ENCODE assay signal across 8 mouse cellular contexts in the genomic region with DNA sequence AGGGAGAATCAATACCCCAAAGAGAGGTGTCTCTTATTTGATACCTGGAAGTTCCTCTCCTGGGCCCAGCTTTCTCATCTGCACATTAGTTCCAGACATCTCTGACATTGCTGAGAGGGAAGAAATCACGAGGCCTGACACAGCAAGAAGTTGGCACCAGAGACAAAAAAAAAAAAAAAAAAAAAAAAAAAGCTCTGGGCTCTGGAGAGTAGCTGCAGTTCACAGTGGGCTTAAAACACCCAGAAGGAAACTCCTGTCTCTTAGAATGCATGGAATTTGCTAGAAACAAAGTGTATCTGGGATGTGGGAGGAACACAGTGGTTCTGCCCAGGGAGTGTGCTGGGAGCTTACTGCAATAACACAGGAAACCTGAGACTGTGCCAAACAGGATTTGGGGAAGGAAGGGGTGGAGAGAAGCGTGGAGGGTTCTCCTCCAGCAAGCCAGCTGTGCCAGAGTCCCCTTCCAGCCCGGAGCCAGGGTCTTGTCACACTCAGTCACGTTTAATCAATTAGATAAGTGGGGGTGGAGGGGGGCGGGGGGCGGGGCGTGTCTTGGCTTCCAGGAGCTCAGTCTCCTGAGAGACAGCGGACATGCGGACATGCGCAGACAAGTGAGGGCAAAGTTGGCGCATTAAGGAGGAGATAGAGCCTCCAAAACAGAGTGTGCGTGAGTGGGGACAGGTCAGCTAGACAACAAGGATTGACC.
A peak's percentile ranks its signal among the peaks of the same experiment; 100 is the strongest.
DNase-seq lines count a peak whose midpoint lies in the region; ATAC-seq and TF ChIP-seq lines count a peak whose summit lies in the region.

No protein-coding gene starts in this region.

- no peaks in the 10 kb centered on the region for H3K9me3 ChIP-seq in hindbrain, embryonic 12.5 days (replicated peaks)
- no peaks in the 10 kb centered on the region for H3K9me3 ChIP-seq in limb, embryonic 12.5 days
- H3K9me3 ChIP-seq in midbrain, embryonic 12.5 days, result no peaks in the 10 kb centered on the region

- no peak overlapping the region for H3K9ac ChIP-seq in hindbrain, embryonic 12.5 days
- H3K9ac ChIP-seq in limb, embryonic 12.5 days (replicated peaks), result 0 out of 2 replicates have a peak overlapping the region, but pooled peaks have one; percentile 18
- no peak overlapping the region for H3K9ac ChIP-seq in midbrain, embryonic 12.5 days (replicated peaks)

- H3K4me2 ChIP-seq in hindbrain, embryonic 12.5 days (replicated peaks), result peak overlapping the region; percentile 29
- peak overlapping the region; percentile 43 for H3K4me2 ChIP-seq in limb, embryonic 12.5 days
- peak overlapping the region; percentile 27 for H3K4me2 ChIP-seq in midbrain, embryonic 12.5 days (replicated peaks)

- DNase-seq in cerebellum, postnatal 10 days, result peak; percentile 69 to 76
- no peak for DNase-seq in cerebellum, adult 9-10 months
- peak; percentile 91 for DNase-seq in brain, adult 2 months (ENCODE audit: low read depth, low spot score)
- DNase-seq in gastrocnemius, adult 2 months, result peak; percentile 74
- DNase-seq in urinary bladder, postnatal 36 days (ENCODE audit: low spot score in 2 of 2), result peak; percentile 51 to 77

- peaks cover 23% of the 10 kb centered on the region for H3K4me1 ChIP-seq in hindbrain, embryonic 12.5 days
- peaks cover 35% of the 10 kb centered on the region for H3K4me1 ChIP-seq in limb, embryonic 12.5 days (replicated peaks)
- H3K4me1 ChIP-seq in midbrain, embryonic 12.5 days, result peaks cover 29% of the 10 kb centered on the region

- peak overlapping the region; percentile 87 for H3K27ac ChIP-seq in gastrocnemius, adult 2 months
- H3K27ac ChIP-seq in hindbrain, embryonic 12.5 days, result peak overlapping the region; percentile 74
- peak overlapping the region; percentile 87 for H3K27ac ChIP-seq in limb, embryonic 12.5 days
- H3K27ac ChIP-seq in midbrain, embryonic 12.5 days (replicated peaks), result peak overlapping the region; percentile 61

- intact Hi-C loops in gastrocnemius, adult 2 months (cut with DNase I), result no loop called here

- TF ChIP-seq CTCF in gastrocnemius, adult 2 months (IDR thresholded peaks at IDR 0.05), result no peak

- 6% methylated on average over 12 of the region's 12 CpGs for WGBS in hindbrain, embryonic 12.5 days
- 8% methylated on average over 12 of the region's 12 CpGs for WGBS in limb, embryonic 12.5 days
- WGBS in midbrain, embryonic 12.5 days, result 10% methylated on average over 12 of the region's 12 CpGs

- peaks cover 9% of the 10 kb centered on the region for H3K36me3 ChIP-seq in hindbrain, embryonic 12.5 days
- H3K36me3 ChIP-seq in limb, embryonic 12.5 days, result no peaks in the 10 kb centered on the region
- H3K36me3 ChIP-seq in midbrain, embryonic 12.5 days, result peaks cover 8% of the 10 kb centered on the region

- H3K27me3 ChIP-seq in hindbrain, embryonic 12.5 days, result no peaks in the 10 kb centered on the region
- no peaks in the 10 kb centered on the region for H3K27me3 ChIP-seq in limb, embryonic 12.5 days
- no peaks in the 10 kb centered on the region for H3K27me3 ChIP-seq in midbrain, embryonic 12.5 days

- peak; percentile 74 for ATAC-seq in hindbrain, embryonic 12.5 days (ENCODE audit: low FRiP score)
- ATAC-seq in limb, embryonic 12.5 days (ENCODE audit: insufficient number of reproducible peaks, insufficient read depth, low FRiP score, low TSS enrichment, low read depth), result peak; percentile 84; the same call in 1 of the 2 replicates
- ATAC-seq in midbrain, embryonic 12.5 days (ENCODE audit: low FRiP score, low read depth), result peak; percentile 69; the same call in 1 of the 2 replicates

- H3K4me3 ChIP-seq in gastrocnemius, adult 2 months, result peak overlapping the region; percentile 54
- no peak overlapping the region for H3K4me3 ChIP-seq in hindbrain, embryonic 12.5 days
- H3K4me3 ChIP-seq in limb, embryonic 12.5 days (replicated peaks), result 0 out of 2 replicates have a peak overlapping the region, but pooled peaks have one; percentile 7
- H3K4me3 ChIP-seq in midbrain, embryonic 12.5 days, result no peak overlapping the region

Comparison
In these comparisons a context has a peak if more than half of its experiments do, and no peak if none do; other contexts are left out.
1. H3K4me3 ChIP-seq: peak in gastrocnemius, adult 2 months (single experiment) and limb, embryonic 12.5 days (single experiment); none in hindbrain, embryonic 12.5 days (single experiment) and midbrain, embryonic 12.5 days (single experiment).
2. Peak in every context shown above with its lines, with median percentiles within 50 percentile points of each other: H3K27ac ChIP-seq, ATAC-seq and H3K4me2 ChIP-seq.